Mouse (Mus musculus): ENCODE data around the gene Hnrnpm. TPM values are rescaled to one million over a fixed set of nuclear protein-coding genes. Genes with fewer than 3 reads are reported as not detected.
A peak's percentile ranks its signal among the peaks of the same experiment; 100 is the strongest.

Hnrnpm gene
- polyA plus RNA-seq, 1 experiment from 2014 or later = 422 TPM

- Histone ChIP-seq H3K27ac (ENCODE audit: low read depth, low read length) (no peak overlapping the region), H3K4me2 (replicated peaks; ENCODE audit: low read depth, low read length) (peak overlapping the region; percentile 21; the same call in 1 of the 2 replicates), H3K9ac (ENCODE audit: low read depth, low read length) (no peak overlapping the region), H3K4me3 (ENCODE audit: low read length) (peak overlapping the region; percentile 6; the same call in 1 of the 2 replicates), H3K4me1 (ENCODE audit: control insufficient read depth, insufficient read depth, low read length) (peaks cover 28% of the 10 kb centered on the region), H3K27me3 (ENCODE audit: control insufficient read depth, insufficient read depth, low read length) (no peaks in the 10 kb centered on the region), H3K36me3 (ENCODE audit: control insufficient read depth, insufficient read depth, low read length) (peaks cover 19% of the 10 kb centered on the region), H3K9me3 (ENCODE audit: control insufficient read depth, low read length) (no peaks in the 10 kb centered on the region)
- no peak for ATAC-seq (ENCODE audit: low FRiP score, low TSS enrichment)
Measured at GRCm38 (mm10) chr17:33681767-33682166, 4.9 kb downstream of the Hnrnpm start.

GRCm38 (mm10) chr17:33678771-33679170, 7.9 kb downstream of the Hnrnpm start:
- Histone ChIP-seq H3K27ac (ENCODE audit: low read depth, low read length) (no peak overlapping the region), H3K9ac (ENCODE audit: low read depth, low read length) (no peak overlapping the region), H3K9me3 (ENCODE audit: control insufficient read depth, low read length) (no peaks in the 10 kb centered on the region), H3K27me3 (ENCODE audit: control insufficient read depth, insufficient read depth, low read length) (no peaks in the 10 kb centered on the region), H3K4me2 (replicated peaks; ENCODE audit: low read depth, low read length) (no peak overlapping the region), H3K4me1 (ENCODE audit: control insufficient read depth, insufficient read depth, low read length) (peaks cover 19% of the 10 kb centered on the region), H3K4me3 (ENCODE audit: low read length) (no peak overlapping the region), H3K36me3 (ENCODE audit: control insufficient read depth, insufficient read depth, low read length) (peaks cover 33% of the 10 kb centered on the region)
- ATAC-seq (ENCODE audit: low FRiP score, low TSS enrichment) = no peak

- Histone ChIP-seq H3K9me3 (ENCODE audit: control insufficient read depth, low read length) (no peaks in the 10 kb centered on the region), H3K4me3 (ENCODE audit: low read length) (no peak overlapping the region), H3K36me3 (ENCODE audit: control insufficient read depth, insufficient read depth, low read length) (peaks cover 30% of the 10 kb centered on the region), H3K4me2 (replicated peaks; ENCODE audit: low read depth, low read length) (no peak overlapping the region), H3K27ac (ENCODE audit: low read depth, low read length) (no peak overlapping the region), H3K4me1 (ENCODE audit: control insufficient read depth, insufficient read depth, low read length) (no peaks in the 10 kb centered on the region), H3K27me3 (ENCODE audit: control insufficient read depth, insufficient read depth, low read length) (no peaks in the 10 kb centered on the region), H3K9ac (ENCODE audit: low read depth, low read length) (no peak overlapping the region)
- 91% methylated on average over 2 of the region's 2 CpGs for WGBS
- ATAC-seq (ENCODE audit: low FRiP score, low TSS enrichment) = no peak
Measured at GRCm38 (mm10) chr17:33676086-33676485, 10.6 kb downstream of the Hnrnpm start.

GRCm38 (mm10) chr17:33675452-33675851, 11.2 kb downstream of the Hnrnpm start:
- Histone ChIP-seq H3K36me3 (ENCODE audit: control insufficient read depth, insufficient read depth, low read length) (peaks cover 30% of the 10 kb centered on the region), H3K9me3 (ENCODE audit: control insufficient read depth, low read length) (no peaks in the 10 kb centered on the region), H3K9ac (ENCODE audit: low read depth, low read length) (no peak overlapping the region), H3K27ac (ENCODE audit: low read depth, low read length) (no peak overlapping the region), H3K4me3 (ENCODE audit: low read length) (no peak overlapping the region), H3K27me3 (ENCODE audit: control insufficient read depth, insufficient read depth, low read length) (no peaks in the 10 kb centered on the region), H3K4me2 (replicated peaks; ENCODE audit: low read depth, low read length) (no peak overlapping the region), H3K4me1 (ENCODE audit: control insufficient read depth, insufficient read depth, low read length) (0 out of 2 replicates have a peak, but pooled peaks cover 2% of the 10 kb centered on the region)
- ATAC-seq (ENCODE audit: low FRiP score, low TSS enrichment) = no peak

GRCm38 (mm10) chr17:33673837-33674236, 12.8 kb downstream of the Hnrnpm start:
- 79% methylated on average over 1 of the region's 1 CpGs for WGBS
- no peaks in the 10 kb centered on the region for H3K9me3 ChIP-seq (ENCODE audit: control insufficient read depth, low read length)
- no peak overlapping the region for H3K9ac ChIP-seq (ENCODE audit: low read depth, low read length)
- H3K4me1 ChIP-seq (ENCODE audit: control insufficient read depth, insufficient read depth, low read length) = 0 out of 2 replicates have a peak, but pooled peaks cover 5% of the 10 kb centered on the region
- H3K27ac ChIP-seq (ENCODE audit: low read depth, low read length) = no peak overlapping the region
- H3K4me3 ChIP-seq (ENCODE audit: low read length) = no peak overlapping the region
- peaks cover 30% of the 10 kb centered on the region for H3K36me3 ChIP-seq (ENCODE audit: control insufficient read depth, insufficient read depth, low read length)
- no peak overlapping the region for H3K4me2 ChIP-seq (replicated peaks; ENCODE audit: low read depth, low read length)
- ATAC-seq (ENCODE audit: low FRiP score, low TSS enrichment) = no peak
- no peaks in the 10 kb centered on the region for H3K27me3 ChIP-seq (ENCODE audit: control insufficient read depth, insufficient read depth, low read length)

GRCm38 (mm10) chr17:33669681-33670080, 17.0 kb downstream of the Hnrnpm start:
- no peaks in the 10 kb centered on the region for H3K9me3 ChIP-seq (ENCODE audit: control insufficient read depth, low read length)
- H3K27ac ChIP-seq (ENCODE audit: low read depth, low read length) = no peak overlapping the region
- H3K27me3 ChIP-seq (ENCODE audit: control insufficient read depth, insufficient read depth, low read length) = no peaks in the 10 kb centered on the region
- peaks cover 43% of the 10 kb centered on the region for H3K36me3 ChIP-seq (ENCODE audit: control insufficient read depth, insufficient read depth, low read length)
- no peak for ATAC-seq (ENCODE audit: low FRiP score, low TSS enrichment)
- WGBS = 82% methylated on average over 3 of the region's 3 CpGs
- H3K4me1 ChIP-seq (ENCODE audit: control insufficient read depth, insufficient read depth, low read length) = 0 out of 2 replicates have a peak, but pooled peaks cover 5% of the 10 kb centered on the region
- no peak overlapping the region for H3K4me2 ChIP-seq (replicated peaks; ENCODE audit: low read depth, low read length)
- no peak overlapping the region for H3K4me3 ChIP-seq (ENCODE audit: low read length)
- H3K9ac ChIP-seq (ENCODE audit: low read depth, low read length) = no peak overlapping the region

GRCm38 (mm10) chr17:33666813-33667212, 19.8 kb downstream of the Hnrnpm start:
- Histone ChIP-seq H3K4me2 (replicated peaks; ENCODE audit: low read depth, low read length) (no peak overlapping the region), H3K27me3 (ENCODE audit: control insufficient read depth, insufficient read depth, low read length) (no peaks in the 10 kb centered on the region), H3K27ac (ENCODE audit: low read depth, low read length) (no peak overlapping the region), H3K9ac (ENCODE audit: low read depth, low read length) (no peak overlapping the region), H3K36me3 (ENCODE audit: control insufficient read depth, insufficient read depth, low read length) (peaks cover 60% of the 10 kb centered on the region), H3K9me3 (ENCODE audit: control insufficient read depth, low read length) (no peaks in the 10 kb centered on the region), H3K4me3 (ENCODE audit: low read length) (no peak overlapping the region), H3K4me1 (ENCODE audit: control insufficient read depth, insufficient read depth, low read length) (0 out of 2 replicates have a peak, but pooled peaks cover 5% of the 10 kb centered on the region)
- 85% methylated on average over 3 of the region's 3 CpGs for WGBS
- ATAC-seq (ENCODE audit: low FRiP score, low TSS enrichment) = no peak

- H3K9ac ChIP-seq (ENCODE audit: low read depth, low read length) = no peak overlapping the region
- WGBS = 99% methylated on average over 34 of the region's 34 CpGs
Measured at GRCm38 (mm10) chr17:33649781-33650475, 36.7 kb downstream of the Hnrnpm start.

GRCm38 (mm10) chr17:33645073-33645472, 41.6 kb downstream of the Hnrnpm start:
- WGBS = 92% methylated on average over 8 of the region's 8 CpGs
- Histone ChIP-seq H3K4me1 (ENCODE audit: control insufficient read depth, insufficient read depth, low read length) (no peaks in the 10 kb centered on the region), H3K36me3 (ENCODE audit: control insufficient read depth, insufficient read depth, low read length) (peaks cover 80% of the 10 kb centered on the region), H3K4me3 (ENCODE audit: low read length) (no peak overlapping the region), H3K27ac (ENCODE audit: low read depth, low read length) (no peak overlapping the region), H3K27me3 (ENCODE audit: control insufficient read depth, insufficient read depth, low read length) (no peaks in the 10 kb centered on the region), H3K9ac (ENCODE audit: low read depth, low read length) (no peak overlapping the region), H3K9me3 (ENCODE audit: control insufficient read depth, low read length) (no peaks in the 10 kb centered on the region), H3K4me2 (replicated peaks; ENCODE audit: low read depth, low read length) (no peak overlapping the region)
- ATAC-seq (ENCODE audit: low FRiP score, low TSS enrichment) = no peak

More at GRCm38 (mm10) chr17:33649781-33650475, 36.7 kb downstream of the Hnrnpm start:
- Histone ChIP-seq H3K36me3 (ENCODE audit: control insufficient read depth, insufficient read depth, low read length) (peaks cover 95% of the 10 kb centered on the region), H3K9me3 (ENCODE audit: control insufficient read depth, low read length) (no peaks in the 10 kb centered on the region), H3K4me2 (replicated peaks; ENCODE audit: low read depth, low read length) (no peak overlapping the region), H3K27ac (ENCODE audit: low read depth, low read length) (no peak overlapping the region), H3K27me3 (ENCODE audit: control insufficient read depth, insufficient read depth, low read length) (no peaks in the 10 kb centered on the region), H3K4me3 (ENCODE audit: low read length) (no peak overlapping the region), H3K4me1 (ENCODE audit: control insufficient read depth, insufficient read depth, low read length) (no peaks in the 10 kb centered on the region)
- ATAC-seq (ENCODE audit: low FRiP score, low TSS enrichment) = peak; percentile 49; the same call in 1 of the 2 replicates

All from kidney, embryonic 14.5 days (tissue).